Mouse (Mus musculus): ENCODE results near the gene Smyd5.

Gene Smyd5

GRCm38 (mm10) chr6:85491606-85492005 is 59.8 kb downstream of the Smyd5 start:
- no peak for DNase-seq (ENCODE audit: low read depth)

All from fibroblast of lung, adult 2 months (primary cell).